Mouse (Mus musculus): ENCODE data around the gene Setd4.
A peak's percentile ranks its signal among the peaks of the same experiment; 100 is the strongest.

Gene Setd4

GRCm38 (mm10) chr16:93591450-93592430, 12.1 kb downstream of the Setd4 start:
- no peak for DNase-seq

- DNase-seq: no peak
Observed at GRCm38 (mm10) chr16:93590915-93591314, 12.9 kb downstream of the Setd4 start.

- no peak for DNase-seq
Observed at GRCm38 (mm10) chr16:93588281-93588680, 15.6 kb downstream of the Setd4 start.

DNA sequence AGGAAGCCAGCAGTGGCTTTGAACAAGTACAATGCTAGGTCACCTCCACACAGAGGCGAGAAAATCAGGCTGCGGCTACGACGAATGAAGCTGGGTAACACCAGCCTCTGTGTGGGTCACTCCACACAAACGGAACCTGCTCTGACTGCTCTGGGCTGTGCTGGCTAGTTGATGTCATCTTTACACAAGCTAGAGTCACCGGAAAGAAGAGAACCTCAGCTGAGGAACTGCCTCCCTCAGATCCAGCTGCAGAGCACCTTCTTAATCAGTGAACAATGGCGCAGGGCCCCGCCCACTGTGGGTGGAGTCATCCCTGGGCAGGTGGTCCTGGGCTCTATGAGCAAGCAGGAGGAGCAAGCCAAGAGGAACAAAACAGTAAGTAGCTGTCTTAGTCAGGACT, 17.5 kb downstream of the Setd4 start:
- no peak for DNase-seq

DNA sequence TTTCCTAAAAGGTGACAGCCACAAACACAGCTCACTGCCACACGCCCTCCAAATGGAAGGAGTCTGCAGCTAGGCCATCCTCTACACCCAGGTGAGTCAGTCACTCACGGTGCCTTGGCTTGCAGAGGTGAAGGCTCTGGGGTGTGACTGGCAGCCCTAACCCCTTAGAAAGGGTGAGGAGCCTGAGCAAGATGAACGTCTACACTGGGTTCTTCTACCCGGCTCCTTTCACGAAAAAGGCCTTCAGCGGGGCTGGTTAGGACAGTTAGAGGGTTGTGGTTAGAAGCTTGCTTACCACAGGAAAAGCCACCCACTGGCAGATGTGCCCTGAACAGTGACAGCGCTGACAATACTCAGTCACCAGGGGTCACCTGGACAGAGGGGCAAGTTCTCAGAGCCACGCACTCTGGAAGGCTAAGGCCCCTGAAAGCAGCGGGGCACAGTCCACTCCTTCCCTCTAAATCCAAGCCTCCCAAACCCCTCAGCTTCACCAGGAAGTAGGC, 18.1 kb downstream of the Setd4 start:
- DNase-seq: no peak

DNA sequence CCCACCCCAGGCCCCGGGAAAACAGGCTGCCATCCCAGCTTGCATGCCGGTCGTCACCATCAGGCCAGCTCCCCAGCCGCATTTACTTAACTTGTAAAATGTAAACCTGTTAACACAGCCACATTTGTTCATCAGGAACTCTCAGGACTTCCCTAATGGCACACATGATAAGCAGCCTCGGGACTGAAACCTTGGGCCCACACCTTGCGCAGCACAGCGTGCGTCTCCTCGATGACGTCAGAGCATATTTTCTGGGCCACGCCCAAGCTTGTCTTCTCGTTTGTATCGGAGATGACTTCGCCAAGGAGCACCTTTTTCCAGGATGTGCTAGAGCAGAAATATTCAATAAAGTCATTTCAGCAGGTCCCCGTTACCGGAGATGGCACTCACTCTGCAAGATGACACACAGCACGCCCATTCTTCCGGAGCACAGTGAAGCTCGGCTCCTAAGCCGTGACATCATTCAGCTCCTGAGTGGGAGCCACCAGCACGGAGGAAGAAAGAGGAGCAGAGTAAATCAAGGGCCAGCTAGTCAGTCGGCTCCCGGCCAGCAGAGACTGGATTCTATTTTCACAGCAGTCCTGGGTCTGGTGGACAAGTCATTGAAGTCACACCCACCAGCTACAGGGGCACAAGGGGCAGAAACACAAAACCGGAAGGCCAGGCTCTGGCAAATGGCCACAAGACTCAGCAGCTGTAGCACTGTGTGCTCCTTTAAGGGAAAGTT, 18.7 kb downstream of the Setd4 start:
- peak in 1 of 2 experiments; percentile 36 for DNase-seq

GRCm38 (mm10) chr16:93581125-93581524, 22.7 kb downstream of the Setd4 start:
- DNase-seq: no peak

DNA sequence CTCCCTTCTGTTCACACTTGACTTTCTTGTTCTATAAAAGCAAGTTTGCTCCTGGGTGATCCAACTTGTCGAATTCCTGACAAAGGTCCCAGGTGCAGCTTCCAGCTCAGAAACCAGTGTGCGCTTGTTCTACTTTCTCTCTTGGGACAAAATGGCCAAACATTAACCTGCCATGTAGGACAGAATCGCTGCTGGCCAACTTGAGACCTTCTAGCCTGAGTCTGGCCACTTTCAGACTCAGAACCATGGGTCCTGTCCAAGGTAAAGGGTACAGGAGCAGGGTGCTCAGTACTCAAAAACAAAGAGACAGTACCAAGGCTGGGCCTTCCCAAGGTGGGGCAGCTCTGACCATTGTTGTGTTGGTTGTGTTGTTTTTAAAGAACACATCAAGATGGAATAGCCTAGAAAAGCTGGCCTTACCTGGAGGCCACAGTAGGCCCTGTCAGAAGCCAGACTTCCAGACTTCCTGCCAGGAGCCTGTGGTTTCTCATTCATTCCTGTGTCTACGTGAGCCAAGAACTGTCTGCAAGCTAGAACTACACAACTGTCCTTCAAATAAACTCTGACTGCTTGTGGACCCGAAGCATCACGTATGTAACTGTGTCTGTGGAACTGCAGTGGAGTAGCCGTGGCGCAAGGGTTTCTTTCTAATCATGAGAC, 25.4 kb downstream of the Setd4 start:
- DNase-seq: no peak

DNA sequence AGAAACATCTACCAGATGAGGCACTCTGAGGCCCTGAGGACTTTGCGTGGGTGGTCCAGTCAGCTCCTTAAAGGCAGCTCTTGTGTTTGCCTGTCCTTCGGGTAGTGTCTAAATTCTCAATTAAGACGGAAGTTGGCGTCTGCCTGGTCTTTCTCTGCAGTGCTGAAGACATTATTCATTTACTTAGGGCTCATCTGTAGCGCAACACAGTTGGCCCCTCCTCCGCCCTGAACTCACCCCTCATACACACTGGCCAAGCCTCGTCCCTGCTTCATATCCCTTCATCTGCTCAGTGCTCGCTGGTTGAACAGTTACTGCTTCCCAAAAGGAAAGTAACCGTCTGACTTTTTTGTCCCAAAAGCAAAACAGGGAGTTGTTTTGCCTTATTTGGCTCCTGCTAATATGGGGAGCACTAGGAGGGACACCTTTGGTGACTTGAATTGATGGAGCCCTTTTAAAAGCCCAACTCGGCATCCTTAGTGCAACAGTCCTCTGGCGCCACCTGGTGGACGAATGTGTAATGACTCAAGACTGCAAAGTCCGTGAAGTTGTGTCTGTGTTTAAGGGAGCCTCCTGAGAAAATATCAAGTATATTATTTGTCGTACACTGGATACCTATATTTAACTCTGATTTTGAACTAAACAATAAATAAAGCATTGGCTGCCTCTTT, 27.3 kb downstream of the Setd4 start:
- DNase-seq: peak; percentile 91 to 93

GRCm38 (mm10) chr16:93575574-93575973, 28.3 kb downstream of the Setd4 start:
- no peak for DNase-seq

DNA sequence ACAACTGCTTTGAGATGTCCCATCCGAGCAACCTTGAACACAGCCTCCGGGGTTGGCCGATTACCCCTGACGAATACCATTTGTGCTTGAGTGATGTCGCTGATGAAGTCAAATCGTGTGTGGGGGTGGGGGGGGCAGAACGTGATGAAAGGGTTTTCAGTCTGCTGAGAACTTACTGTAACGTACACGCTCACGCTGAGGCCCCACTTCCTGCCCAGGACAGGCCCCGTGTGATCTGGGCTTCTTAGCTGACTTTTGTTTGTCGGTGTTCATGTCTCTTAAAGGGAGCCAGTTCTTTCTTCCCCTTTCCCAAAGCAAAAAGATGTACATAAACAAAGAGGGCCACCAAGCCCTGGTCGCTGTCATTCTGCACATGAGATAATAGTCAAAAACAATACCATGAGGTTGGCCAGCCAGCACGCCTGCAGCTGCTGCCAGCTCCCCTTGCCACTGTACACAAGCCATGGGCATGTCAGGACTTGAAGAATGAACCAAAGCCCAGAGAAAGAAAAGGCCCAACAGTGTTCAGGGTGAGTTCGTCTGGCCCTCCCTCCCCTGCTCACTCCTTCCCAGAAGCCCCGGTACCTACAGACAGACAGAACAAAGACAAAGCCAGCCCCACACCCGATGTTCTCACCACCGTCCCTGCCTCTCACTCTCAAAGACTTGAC, 29.2 kb downstream of the Setd4 start:
- peak in 1 of 2 experiments; percentile 37 for DNase-seq

GRCm38 (mm10) chr16:93573434-93573833, 30.4 kb downstream of the Setd4 start:
- DNase-seq: no peak

DNA sequence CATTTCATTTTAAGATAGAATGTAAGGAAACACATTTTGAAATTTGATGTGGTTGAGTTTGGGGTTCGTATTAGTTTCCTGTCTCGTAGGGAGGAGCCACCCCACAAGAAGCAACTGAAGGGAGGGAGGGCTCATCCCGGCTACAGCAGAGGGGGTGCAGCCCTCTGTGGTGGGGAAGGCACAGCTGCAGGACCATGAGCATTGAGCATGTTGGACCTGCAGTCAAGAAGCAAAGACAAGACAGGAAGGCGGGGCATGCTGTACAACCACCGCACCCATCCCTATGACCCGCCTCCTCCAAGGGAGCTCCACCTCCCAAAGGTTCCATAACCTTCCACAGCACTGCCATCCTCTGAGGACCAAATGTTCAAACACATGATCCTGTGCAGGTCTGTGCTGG, 31.5 kb downstream of the Setd4 start:
- DNase-seq: no peak

DNA sequence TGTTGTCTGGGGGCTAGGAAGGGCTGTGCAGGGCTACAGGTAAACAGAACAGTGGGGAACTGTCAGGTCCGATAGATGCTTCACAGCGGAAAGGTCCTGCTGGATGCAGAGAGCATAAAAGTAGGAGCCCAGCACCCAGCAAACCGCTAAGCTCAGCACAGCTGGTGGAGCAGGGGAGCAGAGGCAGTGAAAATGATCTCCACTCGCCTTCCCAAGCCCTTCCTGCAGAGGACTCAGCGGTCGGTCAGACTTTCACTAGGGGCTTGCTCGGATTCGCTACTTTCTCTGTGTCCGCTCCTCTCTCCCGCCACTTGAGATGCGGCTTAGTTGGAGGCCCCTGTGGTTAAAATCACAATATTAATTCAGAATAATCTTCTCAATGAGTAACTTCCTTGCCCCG, 45.4 kb downstream of the Setd4 start:
- peak in 1 of 2 experiments; percentile 37 for DNase-seq

- peak; percentile 32 to 40 for DNase-seq
Observed at GRCm38 (mm10) chr16:93557646-93558045, 46.2 kb downstream of the Setd4 start.

DNA sequence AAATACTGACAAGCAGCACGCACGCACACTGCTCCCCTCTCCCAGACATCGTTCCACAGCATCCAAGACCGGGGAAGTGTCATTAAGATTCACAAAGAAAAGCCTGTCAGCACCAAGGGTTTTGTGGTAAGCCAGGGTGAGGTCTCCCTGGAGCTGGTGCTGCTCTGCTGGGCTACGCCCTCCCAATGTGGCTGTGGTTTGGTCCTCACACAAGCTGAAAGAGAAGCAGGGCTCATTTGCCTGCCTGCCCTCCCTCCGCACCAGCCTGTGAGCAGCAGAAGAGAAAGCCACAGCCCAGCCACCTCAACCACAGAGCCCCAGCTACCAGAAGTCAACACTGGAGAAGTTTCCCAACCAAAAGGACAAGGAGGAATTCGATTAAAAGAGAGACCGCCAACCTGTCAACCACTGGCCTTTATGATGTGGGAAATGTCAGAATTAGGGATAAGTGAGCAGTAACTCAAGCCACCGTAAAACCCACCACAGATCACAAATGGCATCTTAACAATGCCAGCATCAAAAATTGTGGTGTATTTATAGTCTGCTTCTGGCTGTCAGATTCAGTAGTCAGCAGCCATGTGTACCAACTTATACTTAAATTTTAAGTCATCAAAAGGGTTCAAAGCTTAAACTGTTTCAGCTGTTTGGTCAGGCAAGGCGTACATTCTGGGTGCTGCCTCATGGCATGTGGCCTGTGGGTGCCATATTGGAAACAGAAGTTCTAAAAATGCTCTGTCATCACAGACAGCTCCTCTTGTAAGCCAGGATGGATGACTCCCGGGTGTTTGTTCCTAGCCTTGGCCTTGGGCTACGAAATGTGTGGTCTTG, 51.0 kb downstream of the Setd4 start:
- no peak for DNase-seq

DNA sequence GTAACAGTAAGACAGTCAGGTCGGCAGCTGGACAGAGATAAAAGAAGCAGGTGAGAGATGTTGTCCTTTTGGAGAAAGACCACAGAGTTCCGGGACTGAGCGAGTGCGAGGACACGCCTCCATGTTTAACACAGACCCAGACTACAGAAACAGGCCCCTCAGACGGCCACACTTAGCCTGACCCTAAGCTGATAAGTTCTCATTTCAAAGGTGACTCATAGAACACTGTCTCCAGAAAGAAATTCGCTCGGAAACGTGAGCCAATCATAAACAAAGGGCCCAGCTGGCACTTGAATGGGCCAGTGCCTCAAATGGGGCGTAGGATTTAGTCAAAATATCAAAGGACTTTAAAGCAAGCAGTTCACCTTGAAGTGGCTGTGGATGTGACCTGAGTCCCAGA, 54.6 kb downstream of the Setd4 start:
- no peak for DNase-seq

- peak in 1 of 2 experiments; percentile 18 for DNase-seq
Observed at GRCm38 (mm10) chr16:93548045-93548444, 55.8 kb downstream of the Setd4 start.

DNA sequence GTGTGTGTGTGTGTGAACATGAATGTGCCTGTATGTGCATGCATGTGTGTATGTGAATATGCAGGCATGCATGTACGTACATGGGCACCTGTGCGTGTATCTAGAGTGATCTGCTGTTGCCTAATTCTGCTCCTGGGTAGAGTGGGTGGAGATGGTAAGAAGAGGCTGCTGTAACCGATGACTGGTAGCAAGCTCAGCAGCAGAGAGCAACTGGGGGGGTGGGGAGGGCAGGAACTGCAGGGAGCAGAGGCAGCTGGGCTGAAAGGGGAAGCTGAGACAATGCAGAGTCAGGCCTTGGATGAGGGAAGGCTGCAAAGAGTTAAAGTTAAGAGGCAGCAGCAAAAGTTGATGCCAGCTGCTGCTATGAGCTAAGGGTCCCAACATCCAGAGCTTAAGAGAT, 56.7 kb downstream of the Setd4 start:
- DNase-seq: no peak

GRCm38 (mm10) chr16:93546354-93546965, 57.4 kb downstream of the Setd4 start:
- no peak for DNase-seq

GRCm38 (mm10) chr16:93544931-93545330, 58.9 kb downstream of the Setd4 start:
- DNase-seq: no peak
